Mouse (Mus musculus): ENCODE results near the gene Lrrc66. TPM values are rescaled to one million over a fixed set of nuclear protein-coding genes. Genes with fewer than 3 reads are reported as not detected.
A peak's percentile ranks its signal among the peaks of the same experiment; 100 is the strongest.

Lrrc66 gene
- polyA plus RNA-seq, 1 experiment from 2014 or later = not detected

DNA sequence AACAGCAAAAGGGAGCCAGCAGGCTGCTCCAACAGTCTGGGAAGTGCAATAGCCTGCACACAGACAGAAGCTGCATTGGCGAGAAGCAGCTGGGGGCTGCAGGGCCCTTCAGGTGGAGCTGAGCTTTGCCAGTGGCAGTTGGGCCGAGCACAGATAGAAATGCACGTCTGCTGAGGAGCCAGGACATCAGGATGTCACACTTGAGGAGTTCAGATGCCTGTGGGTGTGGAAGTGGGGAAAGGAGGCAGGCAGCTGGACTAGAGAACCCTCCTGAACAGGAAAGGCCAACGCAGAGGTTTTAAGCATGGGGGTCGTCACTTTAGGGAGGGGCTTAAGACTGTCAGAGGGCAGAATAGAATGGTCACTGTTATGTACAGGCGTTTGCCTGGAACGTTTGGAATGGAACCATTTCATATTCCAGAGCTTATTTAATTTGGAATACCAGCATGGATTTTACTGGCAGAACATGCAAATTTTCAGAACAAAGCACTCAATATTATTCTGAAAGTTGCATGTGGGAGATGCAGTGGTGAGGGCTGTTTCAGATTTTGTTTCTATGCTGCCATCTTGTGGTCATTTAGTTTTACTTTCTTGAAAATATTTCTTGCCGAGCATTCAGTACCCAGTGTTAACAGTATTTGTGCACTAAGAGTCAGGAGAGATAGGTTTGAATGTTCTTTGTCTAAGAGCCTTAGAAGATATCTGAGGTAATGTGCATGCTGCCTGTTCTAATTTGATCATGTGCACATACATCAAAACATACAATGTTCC is 5.2 kb upstream of the Lrrc66 start:
- peak overlapping the region; percentile 44; the same call in 1 of the 2 replicates for H3K27ac ChIP-seq
- H3K4me3 ChIP-seq (replicated peaks) = no peak overlapping the region
- H3K36me3 ChIP-seq = peaks cover 43% of the 10 kb centered on the region
- H3K4me1 ChIP-seq (replicated peaks) = peaks cover 4% of the 10 kb centered on the region
- H3K4me2 ChIP-seq (replicated peaks) = no peak overlapping the region
- H3K9ac ChIP-seq (replicated peaks) = 0 out of 2 replicates have a peak overlapping the region, but pooled peaks have one; percentile 16
- WGBS = 45% methylated on average over 8 of the region's 8 CpGs
- ATAC-seq = peak; percentile 74
- H3K27me3 ChIP-seq = no peaks in the 10 kb centered on the region
- H3K9me3 ChIP-seq = peaks cover 4% of the 10 kb centered on the region; the same call in 1 of the 2 replicates

GRCm38 (mm10) chr5:73633141-73633540 is 815 bp upstream of the Lrrc66 start:
- Histone ChIP-seq H3K27ac (no peak overlapping the region), H3K9me3 (peaks cover 4% of the 10 kb centered on the region; the same call in 1 of the 2 replicates), H3K27me3 (no peaks in the 10 kb centered on the region), H3K9ac (replicated peaks) (no peak overlapping the region), H3K4me1 (replicated peaks) (peaks cover 12% of the 10 kb centered on the region), H3K36me3 (peaks cover 21% of the 10 kb centered on the region), H3K4me2 (replicated peaks) (no peak overlapping the region), H3K4me3 (replicated peaks) (no peak overlapping the region)
- ATAC-seq = 0 out of 2 replicates have a peak, but pooled peaks have one; percentile 5
- WGBS = 57% methylated on average over 8 of the region's 8 CpGs

- 42% methylated on average over 10 of the region's 10 CpGs for WGBS
- Histone ChIP-seq H3K9ac (replicated peaks) (no peak overlapping the region), H3K9me3 (peaks cover 4% of the 10 kb centered on the region; the same call in 1 of the 2 replicates), H3K36me3 (peaks cover 21% of the 10 kb centered on the region), H3K4me3 (replicated peaks) (no peak overlapping the region), H3K4me2 (replicated peaks) (no peak overlapping the region), H3K27ac (no peak overlapping the region), H3K4me1 (replicated peaks) (peaks cover 7% of the 10 kb centered on the region; the same call in 1 of the 2 replicates), H3K27me3 (no peaks in the 10 kb centered on the region)
- ATAC-seq = no peak
Observed at GRCm38 (mm10) chr5:73631001-73631558, 1.2 kb downstream of the Lrrc66 start.

GRCm38 (mm10) chr5:73630141-73630540 is 2.2 kb downstream of the Lrrc66 start:
- Histone ChIP-seq H3K9ac (replicated peaks) (no peak overlapping the region), H3K9me3 (peaks cover 4% of the 10 kb centered on the region; the same call in 1 of the 2 replicates), H3K36me3 (peaks cover 15% of the 10 kb centered on the region), H3K4me1 (replicated peaks) (peaks cover 7% of the 10 kb centered on the region; the same call in 1 of the 2 replicates), H3K4me2 (replicated peaks) (no peak overlapping the region), H3K4me3 (replicated peaks) (no peak overlapping the region), H3K27me3 (no peaks in the 10 kb centered on the region), H3K27ac (no peak overlapping the region)
- WGBS = 89% methylated on average over 5 of the region's 5 CpGs
- no peak for ATAC-seq

DNA sequence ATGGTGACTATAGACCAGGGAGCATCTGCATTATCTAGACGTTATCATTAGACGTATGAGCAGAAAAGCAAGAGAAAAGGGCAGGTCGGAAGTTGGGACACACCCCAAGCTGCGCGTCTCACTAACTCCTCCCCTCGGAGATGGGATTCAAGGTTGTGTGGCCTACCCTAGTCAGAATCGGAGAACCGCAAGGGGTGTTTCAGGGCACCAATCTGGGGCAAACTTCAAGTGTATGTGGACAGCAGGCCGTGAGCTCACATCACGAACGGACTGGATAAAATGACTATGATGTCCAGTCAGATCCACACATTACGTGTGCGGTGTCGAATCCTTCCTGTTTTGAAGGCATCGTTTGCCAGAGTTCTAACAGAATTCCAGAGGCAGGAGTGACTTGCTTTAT is 4.3 kb downstream of the Lrrc66 start:
- Histone ChIP-seq H3K9ac (replicated peaks) (no peak overlapping the region), H3K4me2 (replicated peaks) (no peak overlapping the region), H3K4me3 (replicated peaks) (no peak overlapping the region), H3K36me3 (no peaks in the 10 kb centered on the region), H3K4me1 (replicated peaks) (peaks cover 7% of the 10 kb centered on the region; the same call in 1 of the 2 replicates), H3K27ac (no peak overlapping the region), H3K27me3 (no peaks in the 10 kb centered on the region), H3K9me3 (no peaks in the 10 kb centered on the region)
- 80% methylated on average over 15 of the region's 15 CpGs for WGBS
- no peak for ATAC-seq

- H3K36me3 ChIP-seq = no peaks in the 10 kb centered on the region
- WGBS = 43% methylated on average over 4 of the region's 4 CpGs
- ATAC-seq = no peak
- H3K4me2 ChIP-seq (replicated peaks) = no peak overlapping the region
- H3K4me3 ChIP-seq (replicated peaks) = no peak overlapping the region
- no peaks in the 10 kb centered on the region for H3K9me3 ChIP-seq
- no peak overlapping the region for H3K27ac ChIP-seq
- no peak overlapping the region for H3K9ac ChIP-seq (replicated peaks)
- H3K4me1 ChIP-seq (replicated peaks) = peaks cover 7% of the 10 kb centered on the region; the same call in 1 of the 2 replicates
- H3K27me3 ChIP-seq = no peaks in the 10 kb centered on the region
Observed at GRCm38 (mm10) chr5:73627559-73627958, 4.8 kb downstream of the Lrrc66 start.

DNA sequence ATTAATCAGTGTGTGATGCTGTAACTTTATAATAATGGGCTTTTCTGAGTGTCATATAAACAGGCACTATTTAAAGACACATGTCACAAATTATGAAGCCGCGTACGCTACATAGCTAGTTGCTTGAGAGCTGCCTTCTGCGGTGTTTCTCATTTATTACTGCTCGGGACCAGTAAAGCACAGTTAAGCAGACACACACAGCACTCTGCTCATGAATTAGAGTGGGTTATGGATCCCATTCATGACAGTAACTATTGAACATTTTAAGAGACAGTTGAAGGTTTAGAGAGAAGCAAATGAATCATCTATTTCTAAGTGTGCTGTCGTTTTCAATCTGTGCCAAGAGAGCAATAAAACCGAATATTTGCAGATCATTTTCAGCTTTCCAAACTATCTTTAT is 5.5 kb downstream of the Lrrc66 start:
- H3K9me3 ChIP-seq = no peaks in the 10 kb centered on the region
- no peak overlapping the region for H3K9ac ChIP-seq (replicated peaks)
- no peaks in the 10 kb centered on the region for H3K36me3 ChIP-seq
- H3K4me3 ChIP-seq (replicated peaks) = no peak overlapping the region
- no peaks in the 10 kb centered on the region for H3K27me3 ChIP-seq
- H3K4me1 ChIP-seq (replicated peaks) = peaks cover 7% of the 10 kb centered on the region; the same call in 1 of the 2 replicates
- no peak overlapping the region for H3K27ac ChIP-seq
- ATAC-seq = no peak
- no peak overlapping the region for H3K4me2 ChIP-seq (replicated peaks)
- WGBS = 93% methylated on average over 7 of the region's 7 CpGs

- H3K4me2 ChIP-seq (replicated peaks) = no peak overlapping the region
- no peak for ATAC-seq
- H3K27me3 ChIP-seq = no peaks in the 10 kb centered on the region
- 82% methylated on average over 1 of the region's 1 CpGs for WGBS
- no peaks in the 10 kb centered on the region for H3K4me1 ChIP-seq (replicated peaks)
- H3K36me3 ChIP-seq = no peaks in the 10 kb centered on the region
- H3K9me3 ChIP-seq = no peaks in the 10 kb centered on the region
- H3K4me3 ChIP-seq (replicated peaks) = no peak overlapping the region
- no peak overlapping the region for H3K27ac ChIP-seq
- no peak overlapping the region for H3K9ac ChIP-seq (replicated peaks)
Observed at GRCm38 (mm10) chr5:73625505-73625904, 6.8 kb downstream of the Lrrc66 start.

DNA sequence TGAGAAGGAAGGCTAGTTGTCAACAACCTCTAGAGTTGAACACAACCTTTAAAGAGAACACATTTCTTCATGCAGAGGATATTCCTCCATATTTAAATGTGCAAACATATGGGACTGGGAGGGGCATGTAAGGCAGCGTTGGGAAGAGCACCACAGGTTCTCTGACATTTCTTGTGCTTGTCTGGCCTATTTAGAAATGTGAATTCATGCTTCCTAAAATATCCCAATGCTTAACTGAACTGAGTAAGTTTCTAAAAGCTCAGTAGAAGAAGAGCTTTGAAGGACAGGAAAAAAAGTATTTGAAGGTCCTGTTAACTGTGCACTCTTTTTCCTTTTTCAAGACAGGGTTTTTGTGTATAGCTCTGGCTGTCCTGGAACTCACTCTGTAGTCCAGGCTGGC is 13.4 kb downstream of the Lrrc66 start:
- ATAC-seq = no peak
- H3K9ac ChIP-seq (replicated peaks) = no peak overlapping the region
- H3K9me3 ChIP-seq = no peaks in the 10 kb centered on the region
- H3K4me2 ChIP-seq (replicated peaks) = no peak overlapping the region
- H3K27ac ChIP-seq = no peak overlapping the region
- WGBS = 87% methylated on average over 1 of the region's 1 CpGs
- no peaks in the 10 kb centered on the region for H3K36me3 ChIP-seq
- no peaks in the 10 kb centered on the region for H3K4me1 ChIP-seq (replicated peaks)
- H3K27me3 ChIP-seq = no peaks in the 10 kb centered on the region
- no peak overlapping the region for H3K4me3 ChIP-seq (replicated peaks)

DNA sequence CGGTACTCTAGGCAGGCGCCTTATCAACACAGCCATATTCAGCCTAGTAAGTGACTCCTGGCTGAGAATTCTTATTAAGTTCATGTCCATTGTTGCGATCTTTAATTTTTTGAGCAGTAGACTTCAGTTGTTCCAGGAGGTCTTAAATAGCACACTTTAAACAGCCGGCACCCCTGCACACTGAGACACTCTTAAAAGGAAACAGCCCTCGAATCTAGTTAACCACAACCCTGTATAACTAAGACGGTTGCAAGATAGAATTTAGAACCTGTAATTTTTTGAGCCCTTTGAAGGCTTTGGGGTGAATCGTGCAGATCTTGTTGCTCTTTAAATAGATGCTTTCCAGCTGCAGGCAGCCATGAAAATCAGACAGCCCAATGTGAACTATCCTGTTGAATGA is 17.1 kb downstream of the Lrrc66 start:
- Histone ChIP-seq H3K9me3 (peaks cover 3% of the 10 kb centered on the region; the same call in 1 of the 2 replicates), H3K4me2 (replicated peaks) (no peak overlapping the region), H3K4me1 (replicated peaks) (no peaks in the 10 kb centered on the region), H3K27ac (no peak overlapping the region), H3K36me3 (no peaks in the 10 kb centered on the region), H3K4me3 (replicated peaks) (no peak overlapping the region), H3K27me3 (no peaks in the 10 kb centered on the region), H3K9ac (replicated peaks) (no peak overlapping the region)
- ATAC-seq = no peak
- 82% methylated on average over 7 of the region's 7 CpGs for WGBS

DNA sequence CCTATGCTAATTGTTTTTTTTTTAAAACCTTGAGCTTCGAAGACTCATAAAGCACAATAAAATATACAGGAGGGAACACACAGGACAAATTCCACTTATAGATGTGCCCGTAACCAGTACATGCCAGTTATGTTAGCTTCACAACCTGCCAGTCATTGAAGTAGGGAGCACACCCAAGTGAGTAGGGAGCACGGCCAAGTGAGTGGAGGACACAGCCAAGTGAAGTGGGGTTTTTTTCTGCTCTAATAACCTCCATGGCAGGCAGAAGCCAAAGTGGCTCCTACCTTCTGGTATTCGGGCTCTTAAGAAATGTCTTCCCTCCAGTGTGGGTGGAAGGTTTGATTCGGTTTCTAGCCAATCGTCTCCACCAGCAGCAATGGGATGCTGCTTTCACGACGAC is 19.0 kb downstream of the Lrrc66 start:
- H3K27me3 ChIP-seq = no peaks in the 10 kb centered on the region
- no peak overlapping the region for H3K9ac ChIP-seq (replicated peaks)
- H3K4me1 ChIP-seq (replicated peaks) = no peaks in the 10 kb centered on the region
- no peak overlapping the region for H3K4me2 ChIP-seq (replicated peaks)
- H3K9me3 ChIP-seq = peaks cover 3% of the 10 kb centered on the region; the same call in 1 of the 2 replicates
- no peaks in the 10 kb centered on the region for H3K36me3 ChIP-seq
- H3K4me3 ChIP-seq (replicated peaks) = no peak overlapping the region
- ATAC-seq = no peak
- no peak overlapping the region for H3K27ac ChIP-seq
- 94% methylated on average over 8 of the region's 8 CpGs for WGBS

DNA sequence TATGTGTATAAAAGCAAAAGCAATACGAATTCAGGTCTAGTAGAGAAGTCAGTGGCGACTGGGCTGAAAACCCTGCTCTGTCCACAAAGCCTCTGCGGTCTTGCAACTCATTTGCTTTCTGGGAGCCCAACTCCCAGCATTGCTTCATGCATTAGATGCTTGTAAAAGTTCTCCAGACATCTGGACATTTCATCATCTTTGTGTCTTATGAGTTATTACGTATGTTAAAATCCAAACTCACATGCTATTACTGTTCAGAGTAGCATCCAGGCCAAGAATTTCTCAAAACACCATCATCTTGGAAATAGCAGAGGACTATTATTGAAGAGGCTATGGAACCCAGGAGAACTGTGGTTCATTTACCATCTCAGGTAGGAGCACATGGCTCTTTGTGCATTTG is 21.3 kb downstream of the Lrrc66 start:
- no peak for ATAC-seq
- H3K27me3 ChIP-seq = no peaks in the 10 kb centered on the region
- 93% methylated on average over 4 of the region's 4 CpGs for WGBS
- no peak overlapping the region for H3K9ac ChIP-seq (replicated peaks)
- no peak overlapping the region for H3K27ac ChIP-seq
- no peak overlapping the region for H3K4me3 ChIP-seq (replicated peaks)
- H3K4me1 ChIP-seq (replicated peaks) = no peaks in the 10 kb centered on the region
- peaks cover 3% of the 10 kb centered on the region for H3K9me3 ChIP-seq
- no peak overlapping the region for H3K4me2 ChIP-seq (replicated peaks)
- no peaks in the 10 kb centered on the region for H3K36me3 ChIP-seq
